Mouse (Mus musculus) heart, postnatal 0 days (tissue): Measurements from ENCODE around the gene Slit1.

ENCODE experiments used
- CTCF ChIP-seq: IDR thresholded peaks from 2 replicates; pipeline ENCODE4 v1.5.1; 2016; ENCODE audit warnings: antibody characterized with exemption, control low read depth, low read depth
- EP300 ChIP-seq: IDR thresholded peaks from 2 replicates; pipeline ENCODE4 v1.6.1; 2016; ENCODE audit warnings: antibody characterized with exemption, low read depth

GRCm38 (mm10) chr19:41634099-41634498 lies 109.4 kb downstream of the Slit1 start:
- TF ChIP-seq CTCF (no peak), EP300 (no peak)
